Mouse (Mus musculus): ENCODE results near the gene Col25a1.

- TF ChIP-seq CTCF (IDR thresholded peaks at IDR 0.05; ENCODE audit: borderline replicate concordance, insufficient read depth, low read depth, low read length): no peak
- no peak for TF ChIP-seq POLR2A (IDR thresholded peaks at IDR 0.05; ENCODE audit: borderline replicate concordance, insufficient read depth, low read length)
Measured at GRCm38 (mm10) chr3:130160902-130161301, 29.6 kb downstream of the Col25a1 start.
